Mouse (Mus musculus) hindbrain, embryonic 11.5 days (tissue): ENCODE results near the gene Mmp14. TPM values are rescaled to one million over a fixed set of nuclear protein-coding genes. Genes with fewer than 3 reads are reported as not detected.

Experiments
- ATAC-seq: fragments of 200-750 bp; cut with Nextera tagmentation; 2 replicates; pipeline ENCODE4 v1.8.0; 2017; ENCODE audit warnings: mild to moderate bottlenecking, moderate TSS enrichment, moderate library complexity; ENCODE audit not compliant: low FRiP score
- DNase-seq: peaks from one replicate; pipeline ENCODE4 v3.0.0-alpha.2; 2015; ENCODE audit warnings: low spot score
- H3K27ac ChIP-seq: fragments of 300-500 bp; sonication (generic); 2 replicates; pipeline ENCODE4 v1.5.1; 2014; ENCODE audit warnings: mild to moderate bottlenecking, low read depth, low read length
- H3K27me3 ChIP-seq: fragments of 300-500 bp; sonication (generic); 2 replicates; pipeline ENCODE4 v1.6.1; 2014; ENCODE audit warnings: mild to moderate bottlenecking, low read length, moderate library complexity, mixed read lengths; ENCODE audit not compliant: control insufficient read depth, insufficient read depth
- H3K36me3 ChIP-seq: fragments of 300-500 bp; sonication (generic); 2 replicates; pipeline ENCODE4 v1.6.1; 2014; ENCODE audit warnings: mild to moderate bottlenecking, low read length, moderate library complexity, mixed read lengths; ENCODE audit not compliant: control insufficient read depth, insufficient read depth
- H3K4me1 ChIP-seq: fragments of 300-500 bp; sonication (generic); replicated peaks from 2 replicates; pipeline ENCODE4 v1.6.1; 2014; ENCODE audit warnings: low read length, mixed read lengths; ENCODE audit not compliant: control insufficient read depth, insufficient read depth
- H3K4me2 ChIP-seq: fragments of 300-500 bp; sonication (generic); replicated peaks from 2 replicates; pipeline ENCODE4 v1.6.1; 2014; ENCODE audit warnings: mild to moderate bottlenecking, low read depth, low read length
- H3K4me3 ChIP-seq: fragments of 300-500 bp; sonication (generic); 2 replicates; pipeline ENCODE4 v1.5.1; 2014; ENCODE audit warnings: low read depth, low read length
- H3K9ac ChIP-seq: fragments of 300-500 bp; sonication (generic); 2 replicates; pipeline ENCODE4 v1.6.1; 2014; ENCODE audit warnings: low read depth, low read length
- H3K9me3 ChIP-seq: fragments of 300-500 bp; sonication (generic); 2 replicates; pipeline ENCODE4 v1.6.1; 2016; ENCODE audit warnings: low read length; ENCODE audit not compliant: control insufficient read depth
- WGBS: fragments of 180-500 bp; shearing (Covaris S2); extraction: QIAGEN DNeasy Blood & Tissue Kit; methylation state at CpG from one replicate; pipeline ENCODE4 v1.1.7; 2014; 5-methylcytosine and 5-hydroxymethylcytosine counted together
- polyA plus RNA-seq: library from polyadenylated mRNA; unstranded; fragments of >200 nt; fragmentation: Nextera tagmentation; extraction: Ambion mirVana; gene quantifications from 2 replicates; pipeline ENCODE4 v1.2.1, GENCODE M21; 2014

The Mmp14 gene
- polyA plus RNA-seq, 1 experiment from 2014 or later = 73.1 TPM

- Histone ChIP-seq H3K4me3 (no peak overlapping the region), H3K27ac (no peak overlapping the region), H3K36me3 (no peaks in the 10 kb centered on the region; the same call in 1 of the 2 replicates), H3K9me3 (no peaks in the 10 kb centered on the region), H3K4me1 (no peaks in the 10 kb centered on the region), H3K27me3 (no peaks in the 10 kb centered on the region), H3K9ac (no peak overlapping the region), H3K4me2 (no peak overlapping the region)
- no peak for DNase-seq
- no peak for ATAC-seq
- 84% methylated on average over 12 of the region's 12 CpGs for WGBS
Observed at GRCm38 (mm10) chr14:54439155-54439554, 7.7 kb downstream of the Mmp14 start.

- H3K9me3 ChIP-seq = no peaks in the 10 kb centered on the region
- DNase-seq (no peak), ATAC-seq (no peak)
- no peak overlapping the region for H3K4me2 ChIP-seq
- no peaks in the 10 kb centered on the region for H3K27me3 ChIP-seq
- H3K4me3 ChIP-seq = no peak overlapping the region
- H3K36me3 ChIP-seq = no peaks in the 10 kb centered on the region; the same call in 1 of the 2 replicates
- H3K4me1 ChIP-seq = no peaks in the 10 kb centered on the region
- 75% methylated on average over 7 of the region's 7 CpGs for WGBS
- H3K27ac ChIP-seq = no peak overlapping the region
- no peak overlapping the region for H3K9ac ChIP-seq
Observed at GRCm38 (mm10) chr14:54439610-54440009, 8.2 kb downstream of the Mmp14 start.

DNA sequence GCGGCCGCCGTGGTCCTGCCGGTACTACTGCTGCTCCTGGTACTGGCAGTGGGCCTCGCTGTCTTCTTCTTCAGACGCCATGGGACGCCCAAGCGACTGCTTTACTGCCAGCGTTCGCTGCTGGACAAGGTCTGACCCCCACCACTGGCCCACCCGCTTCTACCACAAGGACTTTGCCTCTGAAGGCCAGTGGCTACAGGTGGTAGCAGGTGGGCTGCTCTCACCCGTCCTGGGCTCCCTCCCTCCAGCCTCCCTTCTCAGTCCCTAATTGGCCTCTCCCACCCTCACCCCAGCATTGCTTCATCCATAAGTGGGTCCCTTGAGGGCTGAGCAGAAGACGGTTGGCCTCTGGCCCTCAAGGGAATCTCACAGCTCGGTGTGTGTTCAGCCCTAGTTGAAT lies 9.1 kb downstream of the Mmp14 start:
- WGBS = 89% methylated on average over 12 of the region's 14 CpGs
- H3K27ac ChIP-seq = no peak overlapping the region
- H3K9me3 ChIP-seq = no peaks in the 10 kb centered on the region
- ATAC-seq (no peak), DNase-seq (no peak)
- no peak overlapping the region for H3K4me3 ChIP-seq
- H3K4me1 ChIP-seq = no peaks in the 10 kb centered on the region
- no peak overlapping the region for H3K9ac ChIP-seq
- H3K27me3 ChIP-seq = no peaks in the 10 kb centered on the region
- no peaks in the 10 kb centered on the region; the same call in 1 of the 2 replicates for H3K36me3 ChIP-seq
- H3K4me2 ChIP-seq = no peak overlapping the region

- Histone ChIP-seq H3K27me3 (no peaks in the 10 kb centered on the region), H3K4me2 (no peak overlapping the region), H3K36me3 (no peaks in the 10 kb centered on the region), H3K9me3 (no peaks in the 10 kb centered on the region), H3K4me1 (no peaks in the 10 kb centered on the region), H3K27ac (no peak overlapping the region), H3K9ac (no peak overlapping the region), H3K4me3 (no peak overlapping the region)
- no peak for DNase-seq
- WGBS = 78% methylated on average over 4 of the region's 4 CpGs
- no peak for ATAC-seq
Observed at GRCm38 (mm10) chr14:54441365-54441764, 10.0 kb downstream of the Mmp14 start.

DNA sequence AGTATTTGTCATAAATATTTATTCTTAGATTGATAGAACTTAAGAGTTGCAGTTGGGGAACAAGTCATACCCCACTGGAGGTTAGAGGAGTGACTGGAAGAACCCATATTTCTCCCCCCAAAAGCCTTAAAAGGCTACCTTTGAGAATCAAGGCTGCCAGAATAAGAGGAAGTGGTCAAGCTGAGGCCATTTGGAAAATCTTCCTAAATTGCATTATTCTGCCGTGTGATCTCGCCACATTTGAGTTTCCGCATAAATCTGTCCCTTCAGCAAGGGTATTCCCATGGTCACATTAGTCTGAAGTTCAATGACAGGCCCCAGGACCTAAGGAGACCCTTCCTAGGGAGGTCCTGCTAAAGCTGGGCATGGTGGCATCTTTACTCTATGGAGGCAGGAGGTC lies 11.1 kb downstream of the Mmp14 start:
- Histone ChIP-seq H3K4me2 (no peak overlapping the region), H3K9me3 (no peaks in the 10 kb centered on the region), H3K27ac (no peak overlapping the region), H3K9ac (no peak overlapping the region), H3K27me3 (no peaks in the 10 kb centered on the region), H3K36me3 (no peaks in the 10 kb centered on the region), H3K4me3 (no peak overlapping the region), H3K4me1 (no peaks in the 10 kb centered on the region)
- 99% methylated on average over 3 of the region's 3 CpGs for WGBS
- ATAC-seq = no peak
- no peak for DNase-seq

DNA sequence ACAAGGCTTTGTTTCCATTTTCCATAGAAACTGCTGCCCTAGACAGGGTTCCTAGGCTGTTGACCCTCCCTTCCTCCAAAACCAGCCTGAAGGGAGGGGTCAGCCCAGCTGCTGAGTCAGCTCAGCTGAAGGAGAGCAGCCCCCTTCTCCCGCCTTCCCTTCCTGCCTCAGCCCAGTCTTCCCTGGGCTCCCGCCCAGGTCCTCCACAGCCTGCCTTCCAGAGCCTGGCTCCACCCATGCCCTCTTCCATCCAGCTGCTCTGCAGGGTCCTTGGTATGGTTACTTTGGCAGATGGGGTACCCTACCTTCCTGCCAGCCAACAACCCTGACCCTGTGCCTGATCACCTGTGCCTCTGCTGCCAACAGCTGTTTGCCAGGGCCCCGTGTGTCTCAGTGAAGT lies 11.8 kb downstream of the Mmp14 start:
- ATAC-seq = no peak
- Histone ChIP-seq H3K4me3 (no peak overlapping the region), H3K27ac (no peak overlapping the region), H3K4me2 (no peak overlapping the region), H3K36me3 (no peaks in the 10 kb centered on the region), H3K4me1 (no peaks in the 10 kb centered on the region), H3K9ac (no peak overlapping the region), H3K9me3 (no peaks in the 10 kb centered on the region), H3K27me3 (no peaks in the 10 kb centered on the region)
- 18% methylated on average over 3 of the region's 3 CpGs for WGBS
- DNase-seq = peak; percentile 21

DNA sequence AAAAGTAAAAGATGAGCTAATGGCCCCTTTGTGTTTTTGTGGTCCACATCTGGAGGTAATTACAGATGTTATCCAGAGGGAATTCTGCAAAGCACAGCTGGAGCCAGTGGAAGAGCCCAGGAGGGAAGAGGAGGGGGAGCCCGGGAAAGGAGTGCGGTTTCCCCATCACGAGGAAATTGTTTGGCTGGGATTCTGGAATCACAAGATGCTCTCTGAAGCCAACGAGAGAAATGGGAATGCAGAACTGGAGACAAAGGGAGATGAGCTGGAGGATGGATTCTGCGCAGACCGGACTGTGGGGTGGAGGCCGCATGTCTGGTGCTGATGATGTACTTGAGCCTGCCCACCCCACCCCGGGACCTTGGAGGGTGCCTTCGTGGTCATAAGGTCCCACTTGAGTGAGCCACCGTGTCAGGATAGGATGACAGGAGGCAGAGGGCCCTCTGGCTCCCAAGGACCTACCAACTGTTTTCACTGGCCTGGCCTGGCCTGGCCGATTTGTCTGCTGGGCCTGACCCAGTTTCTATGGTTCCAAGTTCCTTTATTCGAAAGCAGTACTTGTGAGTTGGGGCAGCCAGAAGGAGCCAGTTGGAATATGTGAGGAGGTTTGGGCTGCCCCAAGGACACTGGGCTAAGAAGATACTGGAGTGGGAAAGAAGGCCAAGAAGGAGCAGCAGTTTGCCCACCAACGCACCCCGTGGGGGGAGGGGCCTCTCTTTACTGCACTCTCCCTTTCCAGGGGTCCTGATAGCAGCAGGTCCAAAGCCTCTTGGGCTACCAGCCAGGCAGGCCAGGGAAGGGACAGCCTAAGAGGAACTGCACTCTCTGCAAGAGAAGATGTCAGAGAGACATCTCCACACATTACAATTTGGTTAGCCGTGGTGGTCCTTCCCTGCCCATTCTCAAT lies 12.6 kb downstream of the Mmp14 start:
- H3K4me2 ChIP-seq = no peak overlapping the region
- H3K4me1 ChIP-seq = no peaks in the 10 kb centered on the region
- DNase-seq = no peak
- H3K9ac ChIP-seq = no peak overlapping the region
- no peak overlapping the region for H3K4me3 ChIP-seq
- no peaks in the 10 kb centered on the region for H3K36me3 ChIP-seq
- no peaks in the 10 kb centered on the region for H3K9me3 ChIP-seq
- 69% methylated on average over 15 of the region's 15 CpGs for WGBS
- ATAC-seq = no peak
- no peaks in the 10 kb centered on the region for H3K27me3 ChIP-seq
- H3K27ac ChIP-seq = no peak overlapping the region

DNA sequence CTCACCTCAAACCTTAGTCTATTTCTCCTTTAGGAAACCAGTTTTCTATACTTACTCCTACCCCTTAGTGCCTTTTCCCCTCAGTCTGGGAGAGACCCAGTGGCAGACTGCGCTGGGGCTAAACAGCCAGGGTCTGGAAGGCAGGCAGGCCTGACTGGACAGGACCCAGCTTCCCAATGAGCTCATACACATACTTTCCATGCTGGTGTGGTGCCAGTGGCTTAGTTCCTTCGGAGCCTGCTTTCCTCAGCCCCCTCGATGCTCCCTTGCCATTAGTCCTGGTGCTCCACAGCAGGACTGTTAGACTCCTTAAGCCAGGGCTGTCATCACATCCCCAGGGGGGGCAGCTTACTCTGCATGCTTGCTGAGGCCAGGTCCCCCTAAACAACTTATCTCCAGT lies 14.1 kb downstream of the Mmp14 start:
- Histone ChIP-seq H3K9ac (no peak overlapping the region), H3K4me2 (no peak overlapping the region), H3K27ac (no peak overlapping the region), H3K36me3 (no peaks in the 10 kb centered on the region), H3K4me1 (no peaks in the 10 kb centered on the region), H3K4me3 (no peak overlapping the region), H3K9me3 (no peaks in the 10 kb centered on the region), H3K27me3 (no peaks in the 10 kb centered on the region)
- 71% methylated on average over 3 of the region's 3 CpGs for WGBS
- DNase-seq (no peak), ATAC-seq (no peak)

DNA sequence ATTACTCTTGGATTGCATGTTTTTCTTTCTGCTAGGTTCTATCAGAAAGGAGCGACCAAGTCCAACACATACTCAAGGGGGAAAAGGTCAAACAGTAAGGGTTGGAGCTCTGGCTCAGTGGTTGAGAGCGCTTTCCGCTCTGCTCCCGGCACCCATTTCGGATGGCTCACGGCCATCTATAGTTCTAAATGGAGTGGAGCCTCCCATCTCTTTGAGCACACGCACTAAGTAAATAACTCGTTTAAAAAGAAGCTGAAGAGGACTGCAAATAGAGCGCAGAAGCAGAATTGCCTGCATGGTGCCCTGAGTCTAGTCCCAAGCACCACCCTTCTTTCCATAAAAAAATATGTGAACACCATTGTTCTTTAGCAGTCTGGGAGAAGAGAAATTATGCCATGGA lies 22.2 kb downstream of the Mmp14 start:
- Histone ChIP-seq H3K4me1 (no peaks in the 10 kb centered on the region), H3K4me3 (no peak overlapping the region), H3K27ac (no peak overlapping the region), H3K4me2 (no peak overlapping the region), H3K36me3 (no peaks in the 10 kb centered on the region), H3K9ac (no peak overlapping the region), H3K27me3 (no peaks in the 10 kb centered on the region), H3K9me3 (no peaks in the 10 kb centered on the region)
- ATAC-seq (no peak), DNase-seq (no peak)
- 84% methylated on average over 9 of the region's 9 CpGs for WGBS
